Mouse (Mus musculus): ENCODE results near the gene Amn. TPM values are rescaled to one million over a fixed set of nuclear protein-coding genes. Genes with fewer than 3 reads are reported as not detected.

Gene Amn
- total RNA-seq, 2 experiments from 2014 or later = 0.43 TPM; not detected in 1

DNA sequence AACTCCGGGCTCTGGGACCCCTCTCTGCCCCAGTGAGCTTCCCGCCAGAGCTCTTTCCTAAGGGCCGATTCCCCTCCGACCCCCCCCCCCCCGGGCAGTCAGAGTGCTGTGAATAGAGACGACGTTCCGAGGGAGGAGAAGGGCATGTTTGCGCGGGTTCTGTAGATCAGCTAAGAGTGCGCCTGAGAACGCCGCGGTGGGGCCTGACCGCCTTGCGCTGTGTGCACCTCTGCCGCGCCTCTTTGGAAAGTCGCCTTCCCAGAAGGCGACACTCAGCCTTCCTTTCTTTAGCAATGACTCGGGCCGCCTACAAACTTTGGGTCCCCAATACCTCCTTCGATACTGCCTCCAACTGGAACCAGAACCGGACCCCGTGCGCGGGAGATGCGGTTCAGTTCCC lies 511 bp downstream of the Amn start:
- DNase-seq = no peak

DNA sequence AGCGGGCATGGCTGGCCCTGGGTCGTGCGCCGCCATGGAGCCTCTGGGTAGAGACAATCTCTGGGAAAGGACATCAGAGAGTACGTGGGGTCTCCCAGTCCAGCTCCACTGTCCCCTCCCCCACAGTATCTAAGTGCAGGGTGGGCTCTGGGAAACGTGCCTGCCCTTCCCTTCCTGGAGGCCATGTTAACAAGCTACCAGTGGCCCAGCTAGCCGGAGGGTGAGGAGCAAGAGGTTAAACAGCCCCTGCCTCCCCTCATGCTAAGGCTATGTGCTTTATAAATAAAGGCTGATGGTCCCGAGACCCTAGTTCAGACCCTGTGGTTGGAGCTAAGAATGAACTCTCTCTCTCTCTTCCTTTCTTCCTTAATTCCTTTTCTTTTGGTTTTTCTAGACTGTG lies 1.1 kb downstream of the Amn start:
- no peak for DNase-seq

GRCm38 (mm10) chr12:111272420-111272819 lies 1.5 kb downstream of the Amn start:
- peak; percentile 85 for DNase-seq

DNA sequence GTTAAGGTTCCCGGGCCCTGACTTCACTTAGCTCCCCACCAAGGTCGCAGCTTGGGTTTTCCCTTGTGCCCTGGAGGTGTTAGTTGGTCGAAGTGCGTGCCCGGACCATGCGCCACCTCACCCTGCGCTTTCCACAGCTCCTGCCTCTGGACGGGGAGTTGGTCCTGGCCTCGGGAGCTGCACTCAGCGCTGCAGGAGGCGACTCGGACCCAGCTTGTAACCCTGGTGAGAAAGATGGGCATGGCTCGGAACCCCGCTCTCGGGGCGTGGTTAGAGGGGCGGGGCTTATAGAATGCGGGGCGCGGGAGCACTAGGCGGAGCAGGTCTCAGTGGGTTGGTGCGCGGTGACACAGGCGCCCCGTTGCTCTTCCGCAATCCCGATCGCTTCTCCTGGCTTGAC lies 3.1 kb downstream of the Amn start:
- DNase-seq = no peak

- no peak for DNase-seq
Measured at GRCm38 (mm10) chr12:111274447-111275149, 3.7 kb downstream of the Amn start.

DNA sequence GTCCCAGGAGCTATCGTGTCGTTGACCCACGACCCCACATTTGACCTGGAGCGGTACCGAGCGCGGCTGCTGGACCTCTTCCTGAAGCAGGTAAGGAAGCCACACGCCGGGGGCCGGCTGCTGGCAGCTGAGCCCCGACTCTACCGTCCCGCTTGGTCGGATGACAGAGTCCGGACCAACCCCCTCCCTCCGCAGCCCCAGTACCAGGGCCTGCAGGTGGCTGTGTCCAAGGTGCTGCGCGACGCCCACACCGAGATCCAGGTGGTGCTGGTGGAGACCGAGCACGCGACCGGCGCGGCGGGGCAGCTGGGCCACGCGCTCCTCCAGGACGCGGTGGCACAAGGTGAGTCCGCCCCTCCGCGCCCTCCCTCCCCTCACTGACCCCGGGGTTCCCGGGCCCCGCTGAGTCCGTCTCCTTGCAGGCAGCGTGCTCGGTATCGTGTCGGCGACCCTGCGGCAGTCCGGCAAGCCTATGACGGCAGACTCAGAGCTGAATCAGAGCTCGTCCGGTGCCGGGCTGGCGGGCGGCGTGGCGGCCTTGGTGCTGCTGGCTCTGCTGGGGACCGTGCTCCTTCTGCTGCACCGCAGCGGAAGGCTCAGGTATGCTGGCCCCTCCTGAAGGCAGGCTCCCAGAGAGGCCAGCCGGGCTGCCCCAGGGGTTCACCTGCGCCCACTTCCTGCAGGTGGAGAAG lies 4.4 kb downstream of the Amn start:
- DNase-seq = no peak

DNA sequence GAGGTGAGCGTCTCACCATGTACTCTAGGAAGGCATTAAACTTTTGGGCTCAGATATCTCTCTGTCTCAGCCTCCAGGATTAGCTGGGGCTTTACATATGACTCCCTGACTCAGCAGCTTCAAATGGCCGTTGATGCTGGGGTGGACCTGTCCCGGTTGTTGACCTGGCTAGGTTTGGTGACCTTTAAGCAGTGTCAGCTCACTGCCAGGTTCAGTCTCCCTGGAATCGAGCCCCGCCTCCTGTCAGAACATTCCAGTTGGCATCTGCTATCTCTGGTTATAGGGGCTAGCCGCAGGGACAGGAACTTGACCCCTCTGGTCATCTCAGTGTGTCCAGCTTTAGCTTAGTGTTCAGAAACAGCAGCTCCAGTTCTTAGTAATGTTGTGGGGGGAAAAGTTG lies 5.5 kb downstream of the Amn start:
- no peak for DNase-seq

DNA sequence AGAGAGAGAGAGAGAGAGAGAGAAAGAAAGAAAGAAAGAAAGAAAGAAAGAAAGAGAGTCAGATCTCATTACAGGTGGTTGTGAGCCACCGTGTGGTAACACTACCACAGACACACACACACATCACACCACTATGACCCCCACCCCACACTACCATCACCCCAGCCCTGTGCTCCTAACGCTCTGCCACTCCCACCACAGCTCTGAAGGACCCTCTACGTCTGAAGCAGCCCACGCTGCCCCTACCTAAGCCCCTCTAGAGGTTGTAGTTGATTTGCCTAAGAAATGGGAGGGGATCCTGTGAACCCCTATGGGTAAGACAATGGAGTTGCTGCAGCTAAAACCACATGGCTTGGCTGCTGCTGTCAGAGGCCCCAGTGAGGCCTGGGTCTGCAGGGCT lies 12.7 kb downstream of the Amn start:
- no peak for DNase-seq

GRCm38 (mm10) chr12:111284532-111284931 lies 13.6 kb downstream of the Amn start:
- no peak for DNase-seq

GRCm38 (mm10) chr12:111293025-111293424 lies 22.1 kb downstream of the Amn start:
- no peak for DNase-seq

GRCm38 (mm10) chr12:111301322-111302017 lies 30.6 kb downstream of the Amn start:
- no peak for DNase-seq

GRCm38 (mm10) chr12:111302018-111302345 lies 31.1 kb downstream of the Amn start:
- DNase-seq = no peak

- no peak for DNase-seq
Measured at GRCm38 (mm10) chr12:111303702-111304337, 32.9 kb downstream of the Amn start.

GRCm38 (mm10) chr12:111306821-111307220 lies 35.9 kb downstream of the Amn start:
- no peak for DNase-seq

GRCm38 (mm10) chr12:111309256-111309655 lies 38.4 kb downstream of the Amn start:
- no peak for DNase-seq

DNA sequence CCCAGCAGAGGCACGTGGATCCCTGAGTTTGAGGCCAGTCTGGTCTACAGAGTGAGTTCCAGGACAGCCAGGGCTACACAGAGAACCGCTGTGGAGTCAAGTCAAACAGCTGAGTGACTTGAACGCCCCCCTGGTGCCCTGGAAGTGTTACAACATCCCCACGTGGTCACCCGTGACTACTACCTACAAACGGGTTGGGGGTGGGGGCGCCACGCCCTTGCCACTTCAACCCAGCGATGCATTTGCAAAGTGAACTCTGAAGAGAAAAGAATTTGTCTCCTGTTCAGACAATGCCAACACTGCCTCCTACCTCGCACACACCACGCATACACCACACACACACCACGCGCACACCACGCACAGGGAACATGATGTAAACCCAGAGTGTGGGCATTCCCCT lies 39.0 kb downstream of the Amn start:
- DNase-seq = no peak

- DNase-seq = no peak
Measured at GRCm38 (mm10) chr12:111311775-111312174, 40.9 kb downstream of the Amn start.

DNA sequence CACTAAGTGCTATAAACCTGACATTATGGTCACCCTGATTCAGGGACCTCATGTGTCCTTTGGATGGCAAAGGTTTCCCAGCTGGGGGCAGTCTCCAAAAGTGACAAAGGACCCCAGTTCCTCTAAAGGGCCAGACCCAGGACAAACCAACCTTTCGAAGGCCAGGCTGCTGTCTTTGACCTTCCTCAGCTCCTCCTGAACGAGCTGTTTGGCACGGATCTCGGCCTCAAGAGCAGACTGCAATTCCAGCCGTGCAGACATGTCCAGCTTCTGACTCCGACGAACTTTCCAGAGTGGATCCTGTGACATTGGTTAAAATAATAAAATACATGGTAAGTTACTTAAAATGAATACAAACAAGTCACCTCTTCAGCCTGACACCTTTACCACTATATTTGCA lies 43.4 kb downstream of the Amn start:
- no peak for DNase-seq

GRCm38 (mm10) chr12:111317694-111318093 lies 46.8 kb downstream of the Amn start:
- no peak for DNase-seq

- DNase-seq = peak; percentile 40
Measured at GRCm38 (mm10) chr12:111320549-111320948, 49.7 kb downstream of the Amn start.

DNA sequence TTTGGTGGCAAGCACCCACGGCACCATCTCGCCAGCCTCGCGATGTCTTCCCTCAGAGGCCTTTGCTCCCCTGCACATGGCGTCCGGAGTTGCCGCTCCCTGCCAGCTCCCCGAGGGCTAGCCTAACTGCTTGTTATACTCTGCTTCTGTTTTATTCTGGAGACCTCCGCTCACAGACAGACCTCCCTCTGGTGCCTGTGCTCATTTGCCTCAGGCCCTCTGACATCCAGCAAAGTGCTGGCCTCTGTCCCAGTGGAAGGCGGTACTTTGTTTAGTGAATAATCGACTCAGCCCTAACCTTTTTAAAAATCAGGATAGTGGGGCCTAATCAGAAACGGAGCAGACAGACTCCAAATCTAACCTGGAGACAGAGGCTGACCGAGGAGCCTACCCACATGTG lies 50.9 kb downstream of the Amn start:
- no peak for DNase-seq

- no peak for DNase-seq
Measured at GRCm38 (mm10) chr12:111323423-111323822, 52.5 kb downstream of the Amn start.

DNA sequence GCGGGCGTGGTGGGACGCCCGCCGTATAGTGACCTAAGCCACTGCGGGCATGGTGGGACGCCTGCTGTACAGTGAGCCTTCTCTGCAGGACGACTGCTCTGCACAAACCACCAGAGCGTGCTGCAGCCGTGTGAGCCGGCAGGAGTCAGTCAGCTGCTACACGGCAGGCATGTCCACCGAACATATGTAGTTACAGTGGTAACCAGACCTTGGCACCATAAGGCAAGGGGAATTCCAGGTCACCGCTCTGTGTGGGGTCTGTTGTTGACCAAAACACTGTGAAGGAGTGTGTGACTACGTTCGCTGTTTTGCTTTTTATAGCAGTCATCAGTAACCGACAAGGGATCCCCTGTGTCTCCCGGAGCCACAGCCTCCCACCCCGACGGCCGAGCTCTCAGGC lies 53.6 kb downstream of the Amn start:
- DNase-seq = no peak
